Mouse (Mus musculus) liver, adult 2 months (tissue): ENCODE data around the gene Enox1.

ENCODE experiments used
- CTCF ChIP-seq: fragments of 200-500 bp; IDR thresholded peaks from 2 replicates; pipeline ENCODE4 v1.5.1; 2011; ENCODE audit warnings: low read depth, low read length, control low read depth
- POLR2A ChIP-seq: fragments of 200-500 bp; IDR thresholded peaks from 2 replicates; pipeline ENCODE4 v1.6.1; 2011; ENCODE audit warnings: low read length, control low read depth; ENCODE audit not compliant: insufficient read depth; ENCODE audit errors: extremely low read depth

GRCm38 (mm10) chr14:77279143-77279542 lies 122.6 kb downstream of the Enox1 start:
- TF ChIP-seq CTCF, result no peak
- no peak for TF ChIP-seq POLR2A
